Mouse (Mus musculus) stomach, embryonic 14.5 days (tissue): ENCODE data around the gene Agr2. TPM values are rescaled to one million over a fixed set of nuclear protein-coding genes. Genes with fewer than 3 reads are reported as not detected.

ENCODE experiments used
- polyA plus RNA-seq: library from polyadenylated mRNA; unstranded; fragments of >200 nt; fragmentation: Nextera tagmentation; extraction: Ambion mirVana; gene quantifications from 2 replicates; pipeline ENCODE4 v1.2.1, GENCODE M21; 2014

Agr2 gene
- polyA plus RNA-seq, 1 experiment from 2014 or later: 223 TPM

Other genes starting within 250 kb of the Agr2 start
- gene Agr3, start 67.3 kb upstream of the Agr2 start, polyA plus RNA-seq: 0.76 and 0.84 TPM in 2 replicates
- gene Tspan13, start 49.6 kb downstream of the Agr2 start, polyA plus RNA-seq: 123 and 132 TPM in 2 replicates
- 44.7 and 51.3 TPM in 2 replicates for gene Ankmy2, start 164.2 kb downstream of the Agr2 start, polyA plus RNA-seq
- 228 and 255 TPM in 2 replicates for gene Bzw2, start 165.2 kb downstream of the Agr2 start, polyA plus RNA-seq